Mouse (Mus musculus) intestine, embryonic 16.5 days (tissue): Measurements from ENCODE around the gene ccdc198. TPM values are rescaled to one million over a fixed set of nuclear protein-coding genes. Genes with fewer than 3 reads are reported as not detected.
A peak's percentile ranks its signal among the peaks of the same experiment; 100 is the strongest.

Source experiments
- ATAC-seq: fragments of 200-750 bp; cut with Nextera tagmentation; 2 replicates; pipeline ENCODE4 v1.8.0; 2017; ENCODE audit warnings: moderate TSS enrichment, moderate library complexity
- H3K27ac ChIP-seq: fragments of 300-500 bp; sonication (generic); 2 replicates; pipeline ENCODE4 v1.5.1; 2014; ENCODE audit warnings: mild to moderate bottlenecking, low read length
- H3K27me3 ChIP-seq: fragments of 300-500 bp; sonication (generic); replicated peaks from 2 replicates; pipeline ENCODE4 v1.6.1; 2014; ENCODE audit warnings: low read length, control low read depth, mixed read lengths; ENCODE audit not compliant: control insufficient read depth, insufficient read depth
- H3K36me3 ChIP-seq: fragments of 300-500 bp; sonication (generic); 2 replicates; pipeline ENCODE4 v1.6.1; 2014; ENCODE audit warnings: low read length, control low read depth; ENCODE audit not compliant: control insufficient read depth, insufficient read depth
- H3K4me1 ChIP-seq: fragments of 300-500 bp; sonication (generic); 2 replicates; pipeline ENCODE4 v1.6.1; 2014; ENCODE audit warnings: low read length, control low read depth, mixed read lengths; ENCODE audit not compliant: control insufficient read depth, insufficient read depth
- H3K4me2 ChIP-seq: fragments of 300-500 bp; sonication (generic); 2 replicates; pipeline ENCODE4 v1.6.1; 2014; ENCODE audit warnings: low read depth, low read length, control low read depth
- H3K4me3 ChIP-seq: fragments of 300-500 bp; sonication (generic); 2 replicates; pipeline ENCODE4 v1.5.1; 2014; ENCODE audit warnings: mild to moderate bottlenecking, low read length
- H3K9ac ChIP-seq: fragments of 300-500 bp; sonication (generic); 2 replicates; pipeline ENCODE4 v1.6.1; 2014; ENCODE audit warnings: low read depth, low read length
- H3K9me3 ChIP-seq: fragments of 300-500 bp; sonication (generic); 2 replicates; pipeline ENCODE4 v1.6.1; 2016; ENCODE audit warnings: low read length, control low read depth; ENCODE audit not compliant: control insufficient read depth
- WGBS: fragments of 180-500 bp; shearing (Covaris S2); extraction: QIAGEN DNeasy Blood & Tissue Kit; methylation state at CpG from one replicate; pipeline ENCODE4 v1.1.7; 2014; 5-methylcytosine and 5-hydroxymethylcytosine counted together
- polyA plus RNA-seq: library from polyadenylated mRNA; unstranded; fragments of >200 nt; fragmentation: Nextera tagmentation; extraction: Ambion mirVana; gene quantifications from 2 replicates; pipeline ENCODE4 v1.2.1, GENCODE M21; 2015

ccdc198 gene
- polyA plus RNA-seq, 1 experiment from 2014 or later: 141 TPM

- Histone ChIP-seq H3K36me3 (no peaks in the 10 kb centered on the region), H3K4me2 (peak overlapping the region; percentile 70), H3K9me3 (no peaks in the 10 kb centered on the region), H3K27ac (peak overlapping the region; percentile 87), H3K4me3 (peak overlapping the region; percentile 99), H3K4me1 (peaks cover 18% of the 10 kb centered on the region), H3K27me3 (no peaks in the 10 kb centered on the region), H3K9ac (peak overlapping the region; percentile 97)
- ATAC-seq: peak; percentile 77
- 21% methylated on average over 8 of the region's 8 CpGs for WGBS
Observed at GRCm38 (mm10) chr14:49171286-49171685, 74.0 kb downstream of the ccdc198 start.

Other genes starting within 250 kb of the ccdc198 start
- gene Ap5m1, start 179.4 kb downstream of the ccdc198 start, polyA plus RNA-seq: 24.8 and 25.3 TPM in 2 replicates
- gene Exoc5, start 178.8 kb downstream of the ccdc198 start, polyA plus RNA-seq: 31.6 and 33.2 TPM in 2 replicates
- gene Naa30, start 73.2 kb downstream of the ccdc198 start, polyA plus RNA-seq: 6.8 and 7.6 TPM in 2 replicates